Mouse (Mus musculus) midbrain, embryonic 12.5 days (tissue): ENCODE measurements around the gene Igbp1. TPM values are rescaled to one million over a fixed set of nuclear protein-coding genes. Genes with fewer than 3 reads are reported as not detected.

Experiments
- ATAC-seq: fragments of 200-750 bp; cut with Nextera tagmentation; 2 replicates; pipeline ENCODE4 v1.8.0; 2017; ENCODE audit warnings: low read depth, moderate TSS enrichment, moderate library complexity; ENCODE audit not compliant: low FRiP score
- H3K27ac ChIP-seq: fragments of 300-500 bp; sonication (generic); replicated peaks from 2 replicates; pipeline ENCODE4 v1.5.1; 2016; ENCODE audit warnings: mild to moderate bottlenecking
- H3K27me3 ChIP-seq: fragments of 300-500 bp; sonication (generic); 2 replicates; pipeline ENCODE4 v1.6.1; 2016; ENCODE audit warnings: mild to moderate bottlenecking
- H3K36me3 ChIP-seq: fragments of 300-500 bp; sonication (generic); 2 replicates; pipeline ENCODE4 v1.6.1; 2016
- H3K4me1 ChIP-seq: fragments of 300-500 bp; sonication (generic); 2 replicates; pipeline ENCODE4 v1.6.1; 2016
- H3K4me2 ChIP-seq: fragments of 300-500 bp; sonication (generic); replicated peaks from 2 replicates; pipeline ENCODE4 v1.6.1; 2016; ENCODE audit warnings: mild to moderate bottlenecking, moderate library complexity
- H3K4me3 ChIP-seq: fragments of 300-500 bp; sonication (generic); 2 replicates; pipeline ENCODE4 v1.5.1; 2016; ENCODE audit warnings: mild to moderate bottlenecking
- H3K9ac ChIP-seq: fragments of 300-500 bp; sonication (generic); replicated peaks from 2 replicates; pipeline ENCODE4 v1.6.1; 2016; ENCODE audit warnings: mild to moderate bottlenecking, moderate library complexity
- H3K9me3 ChIP-seq: fragments of 300-500 bp; sonication (generic); 2 replicates; pipeline ENCODE4 v1.6.1; 2016; ENCODE audit warnings: mild to moderate bottlenecking
- WGBS: fragments of 180-500 bp; shearing (Covaris S2); methylation state at CpG from one replicate; pipeline ENCODE4 v1.1.7; 2016; 5-methylcytosine and 5-hydroxymethylcytosine counted together
- polyA plus RNA-seq: library from polyadenylated mRNA; unstranded; fragments of >200 nt; fragmentation: Nextera tagmentation; extraction: Ambion mirVana; gene quantifications from 2 replicates; pipeline ENCODE4 v1.2.1, GENCODE M21; 2016

The Igbp1 gene
- 31.0 and 32.1 TPM in 2 replicates for polyA plus RNA-seq

DNA sequence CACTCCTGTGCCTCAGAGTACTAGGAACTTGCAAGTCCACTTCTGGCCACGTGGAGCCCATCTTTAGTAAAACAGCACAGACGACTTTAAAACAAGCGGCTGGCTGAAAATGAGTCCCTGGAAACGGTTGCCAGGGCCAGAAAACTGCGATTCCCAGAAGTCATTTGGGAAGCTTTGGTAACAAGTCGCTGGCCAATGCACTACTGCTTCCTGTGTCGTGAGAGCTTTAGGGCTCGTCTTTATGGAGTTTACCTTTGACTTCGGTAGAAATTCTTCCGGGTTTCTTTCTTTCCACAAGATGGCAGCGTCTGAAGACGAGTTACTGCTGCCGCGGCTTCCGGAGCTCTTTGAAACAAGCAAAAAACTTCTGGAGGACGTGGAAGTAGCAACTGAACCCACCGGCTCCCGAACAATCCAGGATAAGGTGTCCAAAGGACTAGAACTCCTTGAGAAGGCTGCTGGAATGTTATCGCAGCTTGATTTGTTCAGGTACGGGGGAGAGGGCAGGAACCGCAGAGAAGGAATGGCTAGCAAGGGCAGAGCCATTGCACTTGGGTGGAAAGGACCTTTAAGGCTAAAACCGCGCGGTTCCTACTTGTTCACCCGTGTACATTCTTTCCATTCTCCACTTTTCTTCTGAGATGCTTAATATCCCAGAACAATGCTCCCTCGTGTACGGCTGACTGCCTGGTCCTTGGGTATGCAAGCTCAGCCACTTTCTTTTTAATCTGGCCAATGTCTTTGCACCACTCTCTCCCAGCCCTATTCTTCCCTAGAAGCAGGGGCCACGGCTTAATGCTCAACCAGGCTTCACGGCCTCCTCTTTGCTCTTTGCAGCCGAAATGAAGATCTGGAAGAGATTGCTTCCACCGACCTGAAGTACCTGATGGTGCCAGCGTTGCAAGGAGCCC is at the start of gene Igbp1:
Gene Igbp1 (plus strand): TSS at position 224 of the 911 bp plus-strand sequence.
- peak; percentile 97 for ATAC-seq
- H3K9ac ChIP-seq: peak within 1 kb of the TSS; percentile 47
- 0 out of 2 replicates have a peak, but pooled peaks cover 5% of the 10 kb centered on the region for H3K4me1 ChIP-seq
- peak within 1 kb of the TSS; percentile 63 for H3K4me2 ChIP-seq
- no peaks in the 10 kb centered on the region for H3K9me3 ChIP-seq
- 21% methylated on average over 32 of the region's 32 CpGs for WGBS
- H3K36me3 ChIP-seq: 0 out of 2 replicates have a peak, but pooled peaks cover 8% of the 10 kb centered on the region
- 0 out of 2 replicates have a peak within 1 kb of the TSS, but pooled peaks have one; percentile 25 for H3K27ac ChIP-seq
- peak within 1 kb of the TSS; percentile 58 for H3K4me3 ChIP-seq
- H3K27me3 ChIP-seq: peaks cover 13% of the 10 kb centered on the region; the same call in 1 of the 2 replicates

DNA sequence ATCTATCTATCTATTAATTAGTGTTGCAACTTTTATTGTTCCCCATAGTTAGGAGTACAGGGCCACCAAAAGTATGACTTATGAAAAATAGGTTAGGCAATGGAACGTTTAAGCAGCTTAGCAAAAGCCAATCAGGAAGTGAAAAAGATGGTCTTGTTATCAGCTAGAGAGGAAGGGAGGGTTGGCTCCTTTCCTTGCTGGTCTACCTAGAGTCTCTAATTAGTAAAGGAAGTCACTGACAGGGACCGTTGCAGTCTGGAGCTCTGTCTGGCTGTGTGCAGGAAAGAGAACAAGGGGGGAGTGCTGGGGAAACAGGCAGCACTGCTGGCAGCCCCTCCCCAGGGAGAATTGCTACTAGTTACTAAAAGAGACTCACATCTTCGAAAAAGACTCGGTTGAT is 26.0 kb upstream of the Igbp1 start:
- Histone ChIP-seq H3K27me3 (peaks cover 28% of the 10 kb centered on the region; the same call in 1 of the 2 replicates), H3K9ac (no peak overlapping the region), H3K36me3 (no peaks in the 10 kb centered on the region), H3K9me3 (no peaks in the 10 kb centered on the region), H3K27ac (no peak overlapping the region), H3K4me3 (no peak overlapping the region), H3K4me1 (no peaks in the 10 kb centered on the region), H3K4me2 (no peak overlapping the region)
- ATAC-seq: no peak
- 75% methylated on average over 4 of the region's 4 CpGs for whole genome bisulfite sequencing

DNA sequence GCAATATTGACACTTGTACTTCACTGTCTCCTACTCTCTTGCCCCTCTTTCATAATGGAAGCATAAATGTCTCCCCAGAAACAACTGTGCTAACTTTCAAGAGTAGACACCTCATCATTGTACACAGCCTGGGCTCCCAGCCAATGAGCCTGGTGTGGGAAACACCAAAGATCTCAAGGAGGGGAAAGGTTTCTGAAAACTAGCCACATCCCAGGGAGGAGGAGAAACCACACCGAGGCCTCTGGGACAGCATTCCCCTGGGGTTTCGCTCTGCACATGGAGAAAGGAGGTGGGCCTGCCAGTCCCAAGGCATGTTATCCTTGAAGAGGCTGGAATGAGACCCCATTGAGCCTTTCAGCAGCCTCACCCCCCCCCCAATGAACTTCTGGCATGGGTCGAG is 24.0 kb upstream of the Igbp1 start:
- H3K36me3 ChIP-seq: no peaks in the 10 kb centered on the region
- no peak overlapping the region for H3K9ac ChIP-seq
- no peak for ATAC-seq
- no peak overlapping the region for H3K27ac ChIP-seq
- H3K4me2 ChIP-seq: no peak overlapping the region
- peaks cover 28% of the 10 kb centered on the region; the same call in 1 of the 2 replicates for H3K27me3 ChIP-seq
- WGBS: 81% methylated on average over 3 of the region's 3 CpGs
- H3K4me3 ChIP-seq: no peak overlapping the region
- H3K9me3 ChIP-seq: no peaks in the 10 kb centered on the region
- H3K4me1 ChIP-seq: no peaks in the 10 kb centered on the region

DNA sequence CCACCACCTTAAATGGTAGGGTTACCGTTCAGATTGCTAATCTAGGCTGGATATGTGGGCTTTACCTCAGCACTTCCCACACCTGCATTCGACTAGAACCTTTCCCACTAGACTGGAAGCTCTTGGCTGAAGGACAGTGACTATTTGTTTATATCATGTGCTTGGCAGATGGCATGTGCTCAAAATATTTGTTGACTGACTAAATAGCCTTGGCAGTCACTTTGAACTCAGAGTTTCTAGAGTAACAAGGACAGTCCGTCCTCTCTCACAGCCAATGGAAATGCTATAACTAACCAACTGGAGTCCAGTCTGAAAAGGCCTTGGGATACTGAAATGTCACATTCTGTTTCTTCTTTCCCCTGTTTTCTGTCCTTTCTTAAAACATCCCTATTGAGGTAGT is 22.6 kb upstream of the Igbp1 start:
- H3K36me3 ChIP-seq: no peaks in the 10 kb centered on the region
- no peak overlapping the region for H3K27ac ChIP-seq
- peaks cover 37% of the 10 kb centered on the region for H3K27me3 ChIP-seq
- H3K4me2 ChIP-seq: no peak overlapping the region
- no peak overlapping the region for H3K9ac ChIP-seq
- 83% methylated on average over 3 of the region's 3 CpGs for WGBS
- H3K4me1 ChIP-seq: no peaks in the 10 kb centered on the region
- no peaks in the 10 kb centered on the region for H3K9me3 ChIP-seq
- H3K4me3 ChIP-seq: no peak overlapping the region
- no peak for ATAC-seq

DNA sequence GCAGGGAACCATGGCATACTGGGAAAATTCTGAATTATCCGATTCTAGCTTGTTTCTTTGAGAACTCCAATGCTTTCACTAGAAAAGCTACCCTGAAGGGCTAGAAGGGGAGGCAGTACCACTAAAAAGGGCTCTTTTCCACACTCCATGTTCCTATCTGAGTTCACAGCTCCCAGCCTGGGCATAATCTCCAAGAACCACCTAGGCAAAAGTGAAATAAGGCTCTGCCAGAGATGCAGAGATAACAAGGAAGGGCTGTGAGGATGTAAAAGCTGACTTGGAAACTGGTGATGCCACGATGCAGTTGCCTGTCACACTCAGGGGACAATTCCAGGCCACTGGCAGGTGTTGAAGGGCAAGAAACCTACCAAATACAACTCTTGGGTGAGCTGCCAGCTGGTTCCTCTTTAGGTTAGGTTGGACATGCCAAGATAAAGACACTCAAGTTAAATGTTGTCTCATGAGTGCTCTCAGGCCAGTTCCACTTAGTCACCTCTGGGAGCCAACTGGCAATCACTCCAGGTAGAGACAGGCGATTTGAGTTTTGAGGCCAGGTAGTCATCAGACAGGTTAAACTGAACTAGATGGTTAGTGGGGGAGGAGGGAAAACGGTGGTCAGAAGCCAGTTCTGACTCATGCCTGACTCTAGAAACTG is 18.4 kb upstream of the Igbp1 start:
- no peak overlapping the region for H3K4me2 ChIP-seq
- 75% methylated on average over 4 of the region's 4 CpGs for WGBS
- ATAC-seq: no peak
- no peaks in the 10 kb centered on the region for H3K4me1 ChIP-seq
- peaks cover 26% of the 10 kb centered on the region for H3K27me3 ChIP-seq
- no peaks in the 10 kb centered on the region for H3K9me3 ChIP-seq
- no peak overlapping the region for H3K27ac ChIP-seq
- H3K4me3 ChIP-seq: no peak overlapping the region
- H3K36me3 ChIP-seq: no peaks in the 10 kb centered on the region
- H3K9ac ChIP-seq: no peak overlapping the region

DNA sequence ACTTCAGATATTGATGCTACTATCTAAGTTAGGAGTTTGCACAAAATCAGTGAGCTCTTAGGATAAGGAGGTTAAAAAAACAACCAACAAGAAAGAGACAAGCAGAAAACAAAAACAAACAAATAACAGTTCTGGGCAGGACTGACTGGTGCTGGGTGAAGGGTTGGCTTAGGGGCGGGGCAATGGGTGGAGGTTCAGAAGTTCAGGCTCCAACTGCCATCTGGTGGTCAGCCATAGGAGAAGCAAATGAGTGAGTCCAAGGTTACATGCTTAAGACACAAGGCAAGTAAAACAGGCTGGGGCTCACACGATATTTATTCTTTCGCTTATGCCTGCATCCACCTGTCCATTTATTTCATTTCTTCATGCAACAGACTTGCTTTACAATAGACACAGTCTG is 13.8 kb upstream of the Igbp1 start:
- no peaks in the 10 kb centered on the region for H3K4me1 ChIP-seq
- no peak overlapping the region for H3K9ac ChIP-seq
- H3K4me3 ChIP-seq: no peak overlapping the region
- H3K27me3 ChIP-seq: peaks cover 24% of the 10 kb centered on the region
- no peak overlapping the region for H3K27ac ChIP-seq
- H3K9me3 ChIP-seq: no peaks in the 10 kb centered on the region
- H3K36me3 ChIP-seq: no peaks in the 10 kb centered on the region
- WGBS: 42% methylated on average over 3 of the region's 3 CpGs
- no peak overlapping the region for H3K4me2 ChIP-seq
- peak; percentile 87; the same call in 1 of the 2 replicates for ATAC-seq

DNA sequence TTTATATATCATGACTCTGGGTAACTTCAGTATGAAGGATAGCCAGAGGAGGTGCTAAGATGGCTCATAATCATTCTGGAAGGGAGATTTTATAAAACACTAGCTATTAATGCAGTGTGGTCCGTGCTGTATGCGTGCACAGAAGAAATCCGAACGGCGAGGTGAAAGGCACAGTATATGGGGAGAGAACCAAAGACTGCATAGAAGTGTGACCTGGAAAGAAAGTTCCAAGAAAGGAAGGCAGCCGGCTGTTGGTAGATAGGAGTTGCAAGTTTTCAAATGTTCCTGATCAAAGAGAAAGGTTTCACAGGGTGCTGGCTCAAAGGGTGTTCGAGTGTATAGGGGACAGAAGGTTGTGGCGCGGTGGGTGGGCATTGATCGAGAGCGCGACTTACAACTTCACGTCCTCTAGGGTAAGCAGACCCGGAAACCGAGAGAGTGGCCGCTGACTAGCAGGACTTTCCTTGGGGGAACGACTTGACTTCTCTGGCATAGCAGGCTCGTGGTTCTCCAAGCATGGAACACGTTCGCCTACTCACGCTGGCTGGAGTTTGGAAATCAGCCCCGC is 507 bp upstream of the Igbp1 start:
- Histone ChIP-seq H3K4me1 (0 out of 2 replicates have a peak, but pooled peaks cover 5% of the 10 kb centered on the region), H3K9me3 (no peaks in the 10 kb centered on the region), H3K36me3 (0 out of 2 replicates have a peak, but pooled peaks cover 5% of the 10 kb centered on the region), H3K27me3 (peaks cover 16% of the 10 kb centered on the region; the same call in 1 of the 2 replicates), H3K27ac (no peak overlapping the region), H3K9ac (no peak overlapping the region; the same call in 1 of the 2 replicates), H3K4me3 (peak overlapping the region; percentile 58), H3K4me2 (peak overlapping the region; percentile 53)
- ATAC-seq: peak; percentile 79
- WGBS: 24% methylated on average over 22 of the region's 22 CpGs

DNA sequence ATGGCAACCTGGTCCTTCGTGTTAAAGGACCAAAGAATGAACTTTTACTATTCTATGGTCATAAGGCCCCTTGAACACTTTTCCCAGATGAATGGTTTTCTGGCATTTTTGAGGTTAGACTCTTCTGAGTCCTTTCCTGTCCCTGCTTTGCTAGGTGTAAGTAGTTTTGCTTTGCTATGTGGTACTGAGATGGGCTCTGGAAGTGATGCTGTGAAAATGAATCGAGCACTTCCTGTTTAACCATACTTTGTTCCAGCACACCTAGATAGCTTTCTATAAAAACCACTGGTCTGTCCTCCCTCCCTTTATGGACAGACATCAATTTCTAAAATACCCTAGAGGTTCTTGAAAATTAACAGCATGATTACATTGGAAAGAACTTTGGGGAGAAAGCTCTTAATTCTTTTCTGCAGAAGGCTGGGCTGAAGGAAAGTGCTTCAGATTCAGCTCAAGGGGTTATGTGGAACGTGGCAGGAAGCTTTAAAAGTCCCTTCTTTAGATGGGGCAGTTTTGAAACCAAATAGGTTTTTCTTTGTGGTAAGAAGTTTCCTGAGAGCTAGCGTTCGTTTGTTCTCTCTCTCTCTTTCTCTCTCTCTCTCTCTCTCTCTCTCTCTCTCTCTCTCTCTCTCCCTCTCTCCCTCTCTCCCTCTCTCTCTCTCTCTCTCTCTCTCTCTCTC is 10.2 kb downstream of the Igbp1 start:
- 88% methylated on average over 5 of the region's 5 CpGs for WGBS
- H3K27ac ChIP-seq: no peak overlapping the region
- no peaks in the 10 kb centered on the region for H3K4me1 ChIP-seq

DNA sequence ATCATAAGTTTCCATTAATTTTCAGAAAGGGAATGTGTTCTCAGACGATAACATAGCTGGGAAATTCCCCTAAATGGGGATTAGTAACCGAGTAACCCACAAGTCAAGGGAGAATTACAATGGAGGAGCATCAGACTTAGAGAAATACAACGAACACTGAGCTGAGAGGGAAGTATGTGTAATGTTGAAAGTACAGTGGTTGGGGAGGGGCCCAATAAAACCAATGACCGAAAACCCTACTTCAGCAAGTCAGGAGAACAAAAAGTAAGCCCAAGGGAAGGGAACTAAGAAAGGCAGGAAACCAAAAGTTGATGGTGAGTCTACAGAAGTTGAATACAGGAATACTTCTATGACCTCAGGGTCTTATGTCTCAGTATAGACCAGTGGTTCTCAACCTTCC is 14.1 kb downstream of the Igbp1 start:
- H3K9me3 ChIP-seq: no peaks in the 10 kb centered on the region
- H3K4me1 ChIP-seq: no peaks in the 10 kb centered on the region
- H3K9ac ChIP-seq: no peak overlapping the region
- WGBS: 78% methylated on average over 4 of the region's 4 CpGs
- H3K4me2 ChIP-seq: no peak overlapping the region
- H3K27me3 ChIP-seq: peaks cover 15% of the 10 kb centered on the region
- no peak overlapping the region for H3K4me3 ChIP-seq
- no peaks in the 10 kb centered on the region for H3K36me3 ChIP-seq
- ATAC-seq: no peak
- H3K27ac ChIP-seq: no peak overlapping the region

More for the DNA sequence above, 10.2 kb downstream of the Igbp1 start:
- Histone ChIP-seq H3K9me3 (no peaks in the 10 kb centered on the region), H3K4me3 (no peak overlapping the region), H3K9ac (no peak overlapping the region), H3K4me2 (no peak overlapping the region), H3K36me3 (no peaks in the 10 kb centered on the region), H3K27me3 (peaks cover 15% of the 10 kb centered on the region)
- ATAC-seq: no peak

DNA sequence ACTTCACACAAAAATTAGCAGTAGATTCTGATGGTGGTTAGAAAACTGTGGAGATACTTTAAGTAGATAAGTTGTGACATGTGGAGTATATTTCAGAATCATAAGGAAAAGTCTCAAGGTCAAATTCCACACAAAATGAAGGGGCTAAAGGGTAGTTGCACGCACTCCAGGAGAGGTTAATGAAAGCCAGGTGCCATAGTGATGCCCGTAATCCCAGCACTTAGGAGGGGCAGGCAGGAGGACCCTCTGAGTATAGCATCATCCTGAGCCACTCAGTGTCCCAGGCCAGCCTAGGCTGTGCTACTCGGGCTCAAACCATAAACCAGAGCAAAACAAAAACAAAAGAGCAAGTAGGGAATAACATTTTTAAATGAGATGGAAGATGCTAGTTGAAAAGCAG is 15.8 kb downstream of the Igbp1 start:
- no peaks in the 10 kb centered on the region for H3K36me3 ChIP-seq
- no peak overlapping the region for H3K4me3 ChIP-seq
- no peak for ATAC-seq
- WGBS: 74% methylated on average over 3 of the region's 3 CpGs
- H3K4me1 ChIP-seq: no peaks in the 10 kb centered on the region
- H3K27me3 ChIP-seq: peaks cover 15% of the 10 kb centered on the region
- H3K4me2 ChIP-seq: no peak overlapping the region
- no peaks in the 10 kb centered on the region for H3K9me3 ChIP-seq
- H3K9ac ChIP-seq: no peak overlapping the region
- no peak overlapping the region for H3K27ac ChIP-seq

DNA sequence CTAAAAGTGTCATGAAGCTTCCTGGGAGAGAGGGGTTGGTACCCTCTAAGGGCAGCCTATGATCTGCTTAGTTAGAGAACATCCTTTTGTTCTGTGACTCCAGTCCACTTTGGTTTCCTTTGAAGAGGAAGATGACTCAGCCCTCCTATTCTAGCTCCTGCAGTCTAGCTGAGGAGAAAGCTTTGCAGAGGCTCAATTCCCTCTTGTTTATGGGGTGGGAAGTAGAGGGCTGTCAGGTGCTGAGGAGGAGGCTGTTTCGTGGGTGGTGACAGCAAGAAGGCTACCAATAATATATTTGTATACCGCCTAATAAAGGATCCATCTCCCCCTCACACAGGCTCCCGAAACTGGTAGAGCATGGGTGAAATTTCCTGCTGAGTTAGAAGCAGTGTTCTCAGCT is 22.6 kb downstream of the Igbp1 start:
- 82% methylated on average over 3 of the region's 3 CpGs for WGBS
- ATAC-seq: no peak

More for the DNA sequence above, 22.6 kb downstream of the Igbp1 start:
- Histone ChIP-seq H3K9ac (no peak overlapping the region), H3K27ac (no peak overlapping the region), H3K9me3 (no peaks in the 10 kb centered on the region), H3K4me1 (no peaks in the 10 kb centered on the region), H3K4me2 (no peak overlapping the region), H3K27me3 (peaks cover 34% of the 10 kb centered on the region), H3K4me3 (no peak overlapping the region), H3K36me3 (no peaks in the 10 kb centered on the region)
